Mouse (Mus musculus): ENCODE measurements around the gene Ibtk. TPM values are rescaled to one million over a fixed set of nuclear protein-coding genes. Genes with fewer than 3 reads are reported as not detected.

Gene Ibtk
- polyA plus RNA-seq (2015; fragmentation: Illumina TruSeq; extraction: RNeasy Lipid Tissue Mini Kit (QIAGEN cat#74804); ENCODE audit: insufficient read depth, low replicate concordance), result 55.5 TPM

GRCm38 (mm10) chr9:85749142-85749921, at the start of gene Ibtk:
Gene Ibtk, minus strand, starts transcription at chr9:85749334.

Other genes with a start within 250 kb of the Ibtk start
- gene Tpbg, start 93.0 kb upstream of the Ibtk start, polyA plus RNA-seq (2015; fragmentation: Illumina TruSeq; extraction: RNeasy Lipid Tissue Mini Kit (QIAGEN cat#74804); ENCODE audit: insufficient read depth, low replicate concordance), result 0.35 TPM